Mouse (Mus musculus) midbrain, embryonic 11.5 days (tissue): ENCODE measurements at regions not wholly inside any gene's neighbourhood (a gene's known extent, or its start where the extent isn't known, plus 50 kb on each side); places are given as distances from the start of the nearest gene placed in this dataset.

Experiments
- ATAC-seq: fragments of 200-750 bp; cut with Nextera tagmentation; 2 replicates; pipeline ENCODE4 v1.8.0; 2017; ENCODE audit warnings: moderate TSS enrichment, moderate library complexity; ENCODE audit not compliant: low FRiP score
- DNase-seq: peaks from one replicate; pipeline ENCODE4 v3.0.0; 2015; ENCODE audit warnings: low spot score; ENCODE audit errors: missing footprints
- H3K27ac ChIP-seq: fragments of 300-500 bp; sonication (generic); 2 replicates; pipeline ENCODE4 v1.5.1; 2014; ENCODE audit warnings: low read depth, low read length
- H3K27me3 ChIP-seq: fragments of 300-500 bp; sonication (generic); 2 replicates; pipeline ENCODE4 v1.6.1; 2014; ENCODE audit warnings: mild to moderate bottlenecking, low read length, moderate library complexity, mixed read lengths; ENCODE audit not compliant: control insufficient read depth, insufficient read depth
- H3K36me3 ChIP-seq: fragments of 300-500 bp; sonication (generic); 2 replicates; pipeline ENCODE4 v1.6.1; 2014; ENCODE audit warnings: mild to moderate bottlenecking, low read length, moderate library complexity, mixed read lengths; ENCODE audit not compliant: control insufficient read depth, insufficient read depth
- H3K4me1 ChIP-seq: fragments of 300-500 bp; sonication (generic); 2 replicates; pipeline ENCODE4 v1.6.1; 2014; ENCODE audit warnings: low read length; ENCODE audit not compliant: control insufficient read depth, insufficient read depth
- H3K4me2 ChIP-seq: fragments of 300-500 bp; sonication (generic); 2 replicates; pipeline ENCODE4 v1.6.1; 2014; ENCODE audit warnings: mild to moderate bottlenecking, moderate library complexity
- H3K4me3 ChIP-seq: fragments of 300-500 bp; sonication (generic); 2 replicates; pipeline ENCODE4 v1.5.1; 2014; ENCODE audit warnings: low read depth, low read length
- H3K9ac ChIP-seq: fragments of 300-500 bp; sonication (generic); 2 replicates; pipeline ENCODE4 v1.6.1; 2014; ENCODE audit warnings: low read length
- H3K9me3 ChIP-seq: fragments of 300-500 bp; sonication (generic); 2 replicates; pipeline ENCODE4 v1.6.1; 2016; ENCODE audit warnings: low read length; ENCODE audit not compliant: control insufficient read depth
- WGBS: fragments of 180-500 bp; shearing (Covaris S2); extraction: QIAGEN DNeasy Blood & Tissue Kit; methylation state at CpG from one replicate; pipeline ENCODE4 v1.1.7; 2014; 5-methylcytosine and 5-hydroxymethylcytosine counted together

DNA sequence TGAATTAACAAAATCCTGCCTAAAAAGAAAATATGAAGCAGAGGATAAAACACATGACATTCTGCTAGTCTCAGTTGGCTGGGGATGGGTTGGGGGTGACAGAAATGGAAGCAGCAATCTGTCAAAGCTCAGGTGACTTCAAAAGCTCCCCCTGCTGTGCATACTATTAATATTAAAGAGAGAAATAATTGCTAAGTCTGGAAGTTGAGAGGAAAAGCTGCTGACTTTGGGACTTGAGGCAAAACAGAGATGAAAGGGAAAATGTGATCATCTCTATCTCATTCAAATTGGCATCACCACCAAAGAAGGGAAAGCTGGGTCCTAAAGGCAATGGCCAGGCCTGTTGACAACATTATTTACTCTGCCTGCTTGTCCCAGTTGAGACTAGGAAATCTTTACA is 90.8 kb downstream of the Rpe65 start:
- no peaks in the 10 kb centered on the region for H3K27me3 ChIP-seq
- no peak for ATAC-seq
- no peak overlapping the region for H3K27ac ChIP-seq
- no peak overlapping the region for H3K9ac ChIP-seq
- no peaks in the 10 kb centered on the region for H3K9me3 ChIP-seq
- no peaks in the 10 kb centered on the region for H3K36me3 ChIP-seq
- H3K4me1 ChIP-seq, result no peaks in the 10 kb centered on the region
- H3K4me2 ChIP-seq, result no peak overlapping the region
- DNase-seq, result no peak
- H3K4me3 ChIP-seq, result no peak overlapping the region

GRCm38 (mm10) chr3:159724340-159725119 is 114.9 kb upstream of the Wls start:
- peak; percentile 90 for DNase-seq
- H3K4me1 ChIP-seq, result no peaks in the 10 kb centered on the region
- no peak overlapping the region for H3K27ac ChIP-seq
- no peaks in the 10 kb centered on the region for H3K9me3 ChIP-seq
- no peaks in the 10 kb centered on the region for H3K36me3 ChIP-seq
- 43% methylated on average over 2 of the region's 2 CpGs for WGBS
- no peak overlapping the region for H3K9ac ChIP-seq
- H3K27me3 ChIP-seq, result no peaks in the 10 kb centered on the region
- peak; percentile 95 for ATAC-seq
- H3K4me3 ChIP-seq, result no peak overlapping the region
- H3K4me2 ChIP-seq, result no peak overlapping the region

DNA sequence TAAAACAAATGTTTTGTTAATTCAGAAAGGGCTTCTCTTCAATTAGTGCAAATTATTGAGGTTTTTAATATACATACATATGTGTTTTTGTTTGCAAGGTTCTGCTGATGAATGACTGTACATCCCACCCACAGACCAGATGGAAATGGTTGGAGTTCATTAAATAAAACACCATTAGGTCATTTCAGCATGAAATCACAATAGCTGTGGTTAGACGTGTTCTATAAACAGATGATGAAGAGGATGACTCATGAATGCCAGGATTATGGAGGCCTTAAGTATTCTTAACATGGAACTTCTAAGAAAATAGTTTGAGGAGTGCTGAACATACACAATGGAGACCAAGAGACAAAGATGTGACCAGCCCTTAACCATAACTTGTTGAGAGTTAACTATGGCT is 107.3 kb upstream of the Wls start:
- Histone ChIP-seq H3K27ac (no peak overlapping the region), H3K27me3 (no peaks in the 10 kb centered on the region), H3K4me1 (no peaks in the 10 kb centered on the region), H3K9me3 (no peaks in the 10 kb centered on the region), H3K36me3 (no peaks in the 10 kb centered on the region), H3K9ac (no peak overlapping the region), H3K4me3 (no peak overlapping the region), H3K4me2 (no peak overlapping the region)
- WGBS, result 76% methylated on average over 1 of the region's 1 CpGs
- no peak for DNase-seq
- no peak for ATAC-seq

GRCm38 (mm10) chr3:159733141-159733540 is 106.3 kb upstream of the Wls start:
- Histone ChIP-seq H3K27me3 (no peaks in the 10 kb centered on the region), H3K4me3 (no peak overlapping the region), H3K4me1 (no peaks in the 10 kb centered on the region), H3K4me2 (no peak overlapping the region), H3K9me3 (no peaks in the 10 kb centered on the region), H3K27ac (no peak overlapping the region), H3K9ac (no peak overlapping the region), H3K36me3 (no peaks in the 10 kb centered on the region)
- ATAC-seq (no peak), DNase-seq (no peak)

GRCm38 (mm10) chr3:159734547-159734946 is 104.9 kb upstream of the Wls start:
- no peaks in the 10 kb centered on the region for H3K36me3 ChIP-seq
- WGBS, result 96% methylated on average over 1 of the region's 1 CpGs
- H3K27me3 ChIP-seq, result no peaks in the 10 kb centered on the region
- no peak for ATAC-seq
- H3K4me3 ChIP-seq, result no peak overlapping the region
- H3K4me2 ChIP-seq, result no peak overlapping the region
- no peaks in the 10 kb centered on the region for H3K4me1 ChIP-seq
- H3K27ac ChIP-seq, result no peak overlapping the region
- DNase-seq, result no peak
- H3K9ac ChIP-seq, result no peak overlapping the region
- H3K9me3 ChIP-seq, result no peaks in the 10 kb centered on the region

DNA sequence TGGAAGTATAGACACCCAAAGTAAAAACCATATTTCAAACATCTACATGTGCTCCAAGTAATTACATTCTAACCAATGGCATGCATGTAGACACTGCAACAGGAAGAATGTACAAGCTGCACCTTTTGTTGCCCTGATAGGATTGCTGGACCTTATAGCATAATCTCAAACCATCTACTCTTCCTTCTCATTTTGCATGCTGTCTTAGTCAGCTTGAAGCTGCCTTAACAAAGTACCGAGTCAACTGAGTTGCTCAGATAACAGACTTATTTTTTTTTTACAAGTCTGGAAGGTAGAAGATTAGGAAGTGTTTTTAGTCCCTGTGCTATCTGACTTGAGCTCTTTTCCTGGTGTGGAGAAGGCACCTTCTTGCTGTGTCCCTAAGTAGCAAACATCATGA is 103.4 kb upstream of the Wls start:
- 51% methylated on average over 1 of the region's 1 CpGs for WGBS
- H3K4me1 ChIP-seq, result no peaks in the 10 kb centered on the region
- no peak overlapping the region for H3K4me3 ChIP-seq
- no peak overlapping the region for H3K27ac ChIP-seq
- H3K4me2 ChIP-seq, result no peak overlapping the region
- no peaks in the 10 kb centered on the region for H3K9me3 ChIP-seq
- no peak for DNase-seq
- no peaks in the 10 kb centered on the region for H3K27me3 ChIP-seq
- ATAC-seq, result no peak
- no peaks in the 10 kb centered on the region for H3K36me3 ChIP-seq
- no peak overlapping the region for H3K9ac ChIP-seq

DNA sequence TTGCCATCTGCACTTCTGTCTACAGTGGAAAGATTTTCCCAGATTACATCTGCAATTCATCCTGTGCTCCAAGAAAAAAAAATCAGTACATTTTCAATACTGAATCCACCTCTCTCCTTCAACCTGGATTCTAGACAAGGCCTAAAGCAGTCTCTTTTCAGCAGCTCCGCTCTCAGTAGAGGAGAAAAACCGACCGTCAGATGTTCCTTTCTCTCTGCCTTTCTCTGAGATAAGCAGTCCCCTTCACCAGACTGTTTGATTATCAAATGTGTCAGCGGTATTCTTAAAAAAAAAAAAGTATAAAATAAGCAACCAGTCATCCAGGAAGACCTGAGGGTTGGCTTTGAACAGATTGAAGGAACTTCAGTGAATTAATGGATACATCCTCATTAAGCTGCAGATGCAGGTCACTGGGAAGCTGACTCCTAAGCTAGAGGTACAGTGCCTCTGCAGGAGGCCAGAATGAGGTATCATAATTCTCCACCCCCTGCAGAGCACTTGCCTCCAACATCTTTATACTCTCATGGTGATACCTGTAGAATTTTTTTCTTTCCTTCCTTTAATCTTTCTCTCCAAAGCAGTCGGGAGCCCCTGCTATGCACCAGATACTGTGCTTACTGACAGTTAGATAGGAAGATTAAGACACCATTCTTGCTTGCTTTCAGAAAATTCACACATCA is 98.7 kb upstream of the Wls start:
- no peak for ATAC-seq
- Histone ChIP-seq H3K27ac (no peak overlapping the region), H3K4me1 (no peaks in the 10 kb centered on the region), H3K27me3 (no peaks in the 10 kb centered on the region), H3K4me2 (no peak overlapping the region), H3K36me3 (no peaks in the 10 kb centered on the region), H3K9ac (no peak overlapping the region), H3K9me3 (no peaks in the 10 kb centered on the region), H3K4me3 (no peak overlapping the region)
- 61% methylated on average over 5 of the region's 5 CpGs for WGBS
- DNase-seq, result no peak

- DNase-seq, result no peak
- Histone ChIP-seq H3K27ac (no peak overlapping the region), H3K9me3 (no peaks in the 10 kb centered on the region), H3K4me3 (no peak overlapping the region), H3K4me2 (no peak overlapping the region), H3K27me3 (no peaks in the 10 kb centered on the region), H3K4me1 (no peaks in the 10 kb centered on the region), H3K9ac (no peak overlapping the region), H3K36me3 (no peaks in the 10 kb centered on the region)
- no peak for ATAC-seq
Observed at GRCm38 (mm10) chr3:159741816-159742215, 97.7 kb upstream of the Wls start.

DNA sequence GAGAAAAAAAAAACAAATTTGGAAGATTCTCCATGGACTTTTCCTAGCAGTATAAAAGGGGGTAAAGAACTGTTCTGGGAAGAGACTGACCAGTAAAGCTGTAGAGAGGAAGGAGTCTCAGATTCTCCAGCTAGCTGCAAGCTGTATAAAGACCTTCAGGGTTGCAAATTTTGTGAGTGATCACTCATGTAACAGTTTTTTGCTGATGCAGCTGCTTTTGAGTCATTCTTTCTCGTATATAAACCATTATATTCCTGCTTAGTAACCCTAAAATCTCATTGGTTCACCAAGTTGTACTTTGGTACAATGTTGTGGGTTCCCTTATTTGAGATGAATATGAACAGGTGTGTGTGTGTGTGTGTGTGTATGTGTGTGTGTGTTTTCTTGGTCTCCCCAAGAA is 79.7 kb upstream of the Wls start:
- WGBS, result 61% methylated on average over 1 of the region's 1 CpGs

More for the DNA sequence above, 79.7 kb upstream of the Wls start:
- no peaks in the 10 kb centered on the region for H3K9me3 ChIP-seq
- no peak overlapping the region for H3K4me2 ChIP-seq
- no peak overlapping the region for H3K27ac ChIP-seq
- DNase-seq (no peak), ATAC-seq (no peak)
- no peaks in the 10 kb centered on the region for H3K27me3 ChIP-seq
- H3K4me1 ChIP-seq, result no peaks in the 10 kb centered on the region
- no peak overlapping the region for H3K4me3 ChIP-seq
- H3K36me3 ChIP-seq, result no peaks in the 10 kb centered on the region
- H3K9ac ChIP-seq, result no peak overlapping the region
